Mouse (Mus musculus) left cerebral cortex, postnatal 25 days (tissue): ENCODE measurements around the gene Ddx25. TPM values are rescaled to one million over a fixed set of nuclear protein-coding genes. Genes with fewer than 3 reads are reported as not detected.

Experiments
- DNase-seq, 2 experiments: peaks; one replicate each; pipeline ENCODE4 v3.0.0; 2022; ENCODE audit warnings: low spot score in 2 of 2, mixed read lengths in 1 of 2
- intact Hi-C: fragments of 180-260 bp; cut with DNase I; formaldehyde crosslinking; loops from one replicate; pipeline ENCODE4 v1.15.1; 2025
- total RNA-seq, 2 experiments: library from RNA; stranded (reverse); gene quantifications; 2 replicates each; pipeline ENCODE4 v1.2.3; 2021

Gene Ddx25
- 10 to 100 TPM; 14.1 to 14.6 TPM for total RNA-seq

- intact Hi-C loops = no loop called here
- peak; percentile 78 for DNase-seq
These were observed at the start of gene Ddx25, which contains the start of gene Pus3 for GRCm38 (mm10) chr9:35558257-35559008. Gene Ddx25 (minus strand): TSS chr9:35558528. Gene Pus3 (plus strand): TSS chr9:35558595.

- DNase-seq = peak in 1 of 2 experiments; percentile 46
- intact Hi-C loops = no loop called here
These were observed 49.5 kb upstream of the Ddx25 start for GRCm38 (mm10) chr9:35607647-35608405.

GRCm38 (mm10) chr9:35592903-35593302, 34.6 kb upstream of the Ddx25 start:
- peak; percentile 32 to 57 for DNase-seq
- intact Hi-C loops = loop anchor here (1.0 to 10.0 kb wide), 3 partner anchors 114 to 1122 kb away; no protein-coding TSS in a partner anchor

DNA sequence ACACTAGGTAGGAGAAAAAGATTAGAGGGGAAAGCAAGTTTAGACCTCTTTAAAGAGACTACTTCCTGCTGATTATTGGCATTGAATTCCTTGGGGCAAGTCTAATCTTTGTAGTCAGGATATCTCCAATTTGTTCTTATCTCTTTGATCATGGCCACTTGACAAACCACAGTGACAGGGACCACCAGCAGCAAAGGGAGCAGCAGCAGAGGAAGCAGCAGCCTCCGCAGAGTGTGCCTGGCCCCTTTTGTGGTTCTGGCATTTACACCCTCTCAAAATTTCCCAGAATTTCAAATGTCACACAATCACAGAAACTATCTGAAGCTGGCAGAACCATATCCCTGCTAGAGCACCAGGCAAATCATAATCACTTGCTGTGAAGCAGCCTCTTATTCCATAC, 29.3 kb upstream of the Ddx25 start:
- no peak for DNase-seq

DNA sequence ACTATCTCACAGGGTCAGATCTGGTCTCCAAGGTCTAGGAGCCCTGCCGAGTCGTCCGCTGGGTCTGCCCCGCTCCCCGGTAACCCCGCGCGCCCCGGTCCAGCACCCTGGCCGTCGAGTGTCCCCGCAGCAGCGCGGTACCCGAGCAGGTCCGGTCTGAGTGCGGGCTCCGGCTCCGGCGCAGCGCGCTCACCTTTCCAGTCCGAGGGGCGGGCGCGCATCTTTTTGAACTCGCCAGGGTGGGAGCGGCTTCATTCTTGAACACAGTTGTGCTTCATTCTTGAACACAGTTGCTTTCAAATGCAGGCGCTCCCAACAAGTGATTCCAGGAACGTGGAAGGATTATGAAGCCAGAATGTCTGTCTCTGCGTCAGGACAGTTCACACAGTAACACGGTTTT, 16.1 kb upstream of the Ddx25 start:
- intact Hi-C loops = no loop called here
- no peak for DNase-seq

More for the DNA sequence above, 29.3 kb upstream of the Ddx25 start:
- intact Hi-C loops = no loop called here

DNA sequence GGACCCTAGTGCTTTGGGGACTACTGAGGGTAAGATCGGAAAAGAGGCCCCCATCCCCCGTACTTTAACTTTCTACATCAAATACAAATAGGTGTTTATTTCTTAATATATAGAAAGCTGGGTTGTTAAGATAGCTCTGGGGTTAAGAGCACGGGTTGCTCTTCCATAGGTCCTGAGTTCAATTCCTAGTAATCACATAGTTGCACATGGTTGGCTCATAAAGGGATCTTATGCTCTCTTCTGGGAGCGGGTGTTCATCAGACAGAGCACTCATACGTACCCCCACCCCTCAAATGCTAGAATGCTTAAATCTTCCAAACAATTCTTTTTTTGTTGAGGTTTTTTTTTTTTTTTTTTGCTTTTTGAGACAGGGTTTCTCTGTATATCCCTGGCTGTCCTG, 12.3 kb upstream of the Ddx25 start:
- DNase-seq = no peak
- intact Hi-C loops = no loop called here

GRCm38 (mm10) chr9:35569571-35570534, 11.5 kb upstream of the Ddx25 start, which contains the start of the genes Pate2 and Hyls1:
Gene Pate2 (plus strand): TSS chr9:35570284.
Gene Hyls1 (minus strand): TSS chr9:35570398.
- intact Hi-C loops = no loop called here
- peak; percentile 91 to 97 for DNase-seq

GRCm38 (mm10) chr9:35567995-35568394, 9.7 kb upstream of the Ddx25 start:
- intact Hi-C loops = no loop called here
- DNase-seq = no peak

DNA sequence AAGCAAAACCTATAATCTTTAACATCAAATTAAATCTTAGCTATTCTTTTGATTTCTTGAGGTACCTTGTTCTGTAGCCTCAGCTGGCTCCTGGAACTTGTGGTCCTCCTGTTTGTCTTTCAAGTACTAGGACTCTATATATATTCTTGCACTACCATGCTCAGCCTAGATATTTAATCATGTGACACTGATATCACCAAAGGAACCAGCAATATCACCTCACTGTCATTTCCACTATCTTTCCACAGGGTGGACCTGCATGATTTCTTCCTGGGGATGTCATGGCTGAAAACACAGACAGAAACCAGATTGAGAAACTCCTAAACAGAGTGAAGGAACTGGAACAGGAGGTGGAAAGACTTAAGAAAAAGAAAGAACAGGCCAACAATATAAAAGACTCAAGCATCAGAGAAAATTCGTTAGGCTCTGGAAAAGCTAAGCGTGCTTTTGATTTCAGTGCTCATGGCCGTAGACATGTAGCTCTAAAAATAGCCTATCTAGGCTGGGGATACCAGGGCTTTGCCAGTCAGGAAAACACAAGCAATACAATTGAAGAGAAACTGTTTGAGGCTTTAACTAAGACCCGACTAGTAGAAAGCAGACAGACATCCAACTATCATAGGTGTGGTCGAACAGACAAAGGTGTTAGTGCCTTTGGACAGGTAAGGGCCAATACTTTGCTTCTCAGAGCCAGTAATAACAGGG, 6.4 kb upstream of the Ddx25 start:
- no peak for DNase-seq
- intact Hi-C loops = no loop called here

DNA sequence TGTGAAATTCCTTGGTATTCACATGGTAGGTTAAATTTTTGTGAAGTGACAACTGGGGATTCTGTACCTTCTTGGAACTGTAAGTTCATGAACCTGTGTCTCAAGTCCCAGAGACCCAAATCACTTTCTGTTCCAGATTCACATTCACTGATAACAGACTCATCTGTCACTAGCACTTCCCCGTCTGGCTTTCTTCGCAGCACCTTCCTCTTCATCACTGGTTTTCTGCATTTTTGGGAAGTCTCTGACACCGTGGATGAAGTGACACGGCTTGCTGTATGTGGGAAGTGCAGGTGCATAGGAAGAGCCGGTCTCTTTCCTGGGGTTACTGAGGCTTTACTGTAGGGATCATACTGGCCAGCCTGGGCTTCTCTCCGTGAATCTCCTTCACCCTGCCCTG, 3.3 kb upstream of the Ddx25 start:
- intact Hi-C loops = no loop called here
- DNase-seq = no peak

DNA sequence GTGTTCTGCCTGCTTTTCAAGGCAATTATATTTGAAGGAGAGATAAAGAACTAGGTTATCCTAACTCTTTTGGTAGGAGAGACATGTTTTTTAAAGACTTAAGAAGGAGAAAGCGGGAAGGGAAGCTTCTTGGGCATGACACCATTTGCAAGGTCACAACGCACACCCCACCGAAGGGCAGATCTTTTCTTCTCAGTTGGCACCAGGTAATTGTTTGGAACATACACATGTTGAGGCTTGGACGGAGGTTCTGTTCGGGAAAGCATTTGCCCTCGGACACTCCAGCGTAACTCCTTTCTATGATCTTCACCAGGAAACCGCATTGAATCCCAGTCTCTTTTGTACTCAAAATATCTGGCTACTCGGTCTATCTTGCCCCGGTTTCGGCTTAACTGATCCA, 2.7 kb upstream of the Ddx25 start:
- DNase-seq = no peak
- intact Hi-C loops = no loop called here

GRCm38 (mm10) chr9:35559009-35559890, 922 bp upstream of the Ddx25 start:
- DNase-seq = peak; percentile 86 to 90
- intact Hi-C loops = no loop called here

DNA sequence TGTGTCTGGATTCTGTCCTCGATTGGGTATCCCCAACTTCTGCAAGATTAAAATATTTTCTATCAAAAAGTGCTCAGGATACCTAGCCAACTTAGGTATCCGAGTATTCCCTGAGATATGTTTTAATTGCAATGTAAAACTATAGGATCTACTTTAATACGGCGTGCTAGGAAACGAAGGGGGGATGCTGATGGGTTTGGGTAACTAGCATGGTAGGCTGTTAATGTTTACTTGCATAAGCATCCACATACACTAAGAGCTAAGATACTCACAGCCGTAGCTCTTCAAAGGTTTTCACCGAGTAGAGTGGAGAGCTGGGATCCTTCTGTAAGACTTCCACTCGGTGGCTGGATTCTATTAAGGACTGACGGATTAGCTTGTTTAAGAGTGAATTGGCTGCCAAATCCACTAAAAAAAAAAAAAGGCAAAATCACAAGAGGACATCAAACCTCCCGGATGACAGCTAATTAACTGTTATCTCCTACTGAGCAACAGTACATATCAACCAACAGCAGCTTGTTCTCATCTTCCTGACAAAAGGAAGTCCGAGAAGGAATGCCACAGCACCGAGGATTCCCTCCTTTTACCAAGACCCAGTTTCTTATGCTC, 1.7 kb downstream of the Ddx25 start:
- intact Hi-C loops = no loop called here
- no peak for DNase-seq

DNA sequence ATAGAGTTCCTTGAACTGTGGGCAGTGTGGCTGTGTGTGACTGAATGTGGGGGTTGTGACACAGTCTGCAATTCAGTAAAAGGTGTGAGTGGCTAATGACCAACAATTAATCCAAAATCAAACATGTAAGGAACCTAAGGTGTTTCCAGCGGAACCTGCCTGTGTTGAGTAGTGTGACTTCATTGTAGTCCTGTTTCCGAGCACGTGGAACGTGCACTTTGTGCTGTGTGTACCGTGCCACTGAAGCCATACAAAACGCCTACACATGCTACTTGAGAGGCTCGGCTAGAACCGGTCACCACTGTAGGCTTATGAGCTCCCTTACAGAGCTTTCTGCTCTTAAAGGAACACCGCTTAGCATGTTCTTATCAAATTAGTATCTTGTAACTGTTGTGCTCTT, 9.9 kb downstream of the Ddx25 start:
- intact Hi-C loops = no loop called here
- no peak for DNase-seq

DNA sequence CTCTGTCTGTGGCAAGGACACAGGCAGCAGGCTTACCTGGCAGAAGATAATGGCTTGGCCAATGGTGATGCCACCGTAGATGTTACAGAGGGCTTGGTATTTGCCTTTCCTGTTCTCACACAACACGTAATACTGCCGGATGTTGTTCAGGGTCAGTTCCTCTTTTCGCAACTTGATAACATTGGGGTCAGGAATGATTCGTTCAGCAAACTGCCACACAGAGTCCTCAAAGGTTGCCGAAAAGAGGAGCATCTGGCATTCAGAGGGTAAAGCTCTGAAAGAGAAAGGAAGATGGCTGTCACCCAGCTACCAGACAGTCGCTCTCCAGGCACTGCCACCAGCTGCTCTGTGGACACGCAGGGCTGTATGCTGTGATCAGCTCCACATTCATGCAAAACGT, 11.6 kb downstream of the Ddx25 start:
- intact Hi-C loops = no loop called here
- DNase-seq = no peak

- intact Hi-C loops = no loop called here
- DNase-seq = peak in 1 of 2 experiments; percentile 30
These were observed 12.6 kb downstream of the Ddx25 start for GRCm38 (mm10) chr9:35545704-35546103.

DNA sequence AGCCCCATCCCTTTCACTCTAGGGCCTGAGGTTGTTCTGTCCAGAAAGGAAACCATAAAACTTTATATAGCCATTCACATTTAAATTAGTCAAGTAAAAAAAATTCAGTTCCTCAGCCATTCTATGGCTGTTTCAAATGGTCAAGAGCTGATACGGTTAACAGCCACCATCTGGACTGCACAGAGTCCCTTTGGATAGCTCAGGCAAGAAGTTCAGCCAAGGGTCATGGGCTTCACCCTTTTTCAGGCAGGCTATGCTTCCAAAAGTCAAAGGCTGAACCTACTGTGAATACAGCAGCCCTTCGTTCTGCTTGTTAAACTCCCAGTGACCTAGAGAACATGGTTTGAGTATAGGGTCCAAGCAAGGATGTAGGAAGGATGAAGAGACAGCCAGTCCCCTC, 13.7 kb downstream of the Ddx25 start:
- DNase-seq = no peak
- intact Hi-C loops = loop anchor here (5.0 kb wide), 1 partner anchor 122 kb away; the partner anchor contains the start of gene Cdon
